Mouse (Mus musculus): ENCODE measurements at regions not wholly inside any gene's neighbourhood (a gene's known extent, or its start where the extent isn't known, plus 50 kb on each side); places are given as distances from the start of the nearest gene placed in this dataset.
A peak's percentile ranks its signal among the peaks of the same experiment; 100 is the strongest.

DNA sequence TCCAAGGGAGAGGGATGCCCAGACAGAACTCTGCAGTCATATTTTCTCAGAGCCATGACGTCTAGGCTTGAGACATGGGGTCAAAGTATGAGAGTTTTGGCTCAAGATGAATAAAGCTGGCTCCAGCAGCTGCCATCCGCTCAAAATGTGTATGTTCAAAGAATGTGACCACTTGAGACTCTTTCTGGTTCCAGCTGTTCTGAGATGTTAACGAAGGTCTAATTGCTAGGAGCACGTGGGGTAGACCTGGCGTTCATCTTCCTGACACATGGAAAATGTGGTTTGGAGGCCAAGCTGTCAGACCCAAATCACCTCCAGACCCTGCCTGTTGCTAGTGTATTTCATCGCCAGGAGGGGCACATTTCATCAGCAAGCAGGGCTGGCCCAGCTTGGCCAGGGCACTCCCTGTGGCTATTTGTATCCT, 58.9 kb upstream of the Ankrd1 start:
- Histone ChIP-seq H3K4me1 (ENCODE audit: control insufficient read depth, insufficient read depth, low read length) (no peaks in the 10 kb centered on the region), H3K27ac (ENCODE audit: insufficient read depth, low read length) (no peak overlapping the region), H3K4me3 (ENCODE audit: insufficient read depth, low read length) (no peak overlapping the region)
- no peak for TF ChIP-seq POLR2A (IDR thresholded peaks at IDR 0.05; ENCODE audit: low read depth, low read length)
- no peak for TF ChIP-seq CTCF (IDR thresholded peaks at IDR 0.05; ENCODE audit: borderline replicate concordance, insufficient read depth, low read length)

DNA sequence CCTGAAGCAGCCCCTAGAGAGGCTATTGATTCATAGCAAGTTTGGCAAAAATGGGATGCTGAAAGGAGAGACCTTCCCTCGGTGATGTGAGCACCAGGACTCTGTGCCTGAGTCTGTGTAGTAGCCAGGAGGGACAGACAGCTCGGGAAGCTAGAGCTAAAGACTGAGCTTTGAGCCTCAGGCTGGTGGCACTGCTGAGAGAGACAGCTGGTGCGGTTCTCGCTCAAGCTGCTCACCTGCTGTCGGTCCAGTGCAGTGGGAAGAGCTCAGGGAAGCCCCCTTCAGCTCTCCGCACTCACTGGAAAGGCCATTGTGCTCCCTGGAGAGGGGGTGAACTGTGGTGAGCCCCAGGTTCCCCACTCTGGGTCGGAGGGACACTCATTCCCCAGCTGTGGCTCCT, 60.4 kb upstream of the Ankrd1 start:
- Histone ChIP-seq H3K4me3 (ENCODE audit: insufficient read depth, low read length) (no peak overlapping the region), H3K27ac (ENCODE audit: insufficient read depth, low read length) (no peak overlapping the region), H3K4me1 (ENCODE audit: control insufficient read depth, insufficient read depth, low read length) (no peaks in the 10 kb centered on the region)
- no peak for TF ChIP-seq POLR2A (IDR thresholded peaks at IDR 0.05; ENCODE audit: low read depth, low read length)
- TF ChIP-seq CTCF (IDR thresholded peaks at IDR 0.05; ENCODE audit: borderline replicate concordance, insufficient read depth, low read length): no peak

DNA sequence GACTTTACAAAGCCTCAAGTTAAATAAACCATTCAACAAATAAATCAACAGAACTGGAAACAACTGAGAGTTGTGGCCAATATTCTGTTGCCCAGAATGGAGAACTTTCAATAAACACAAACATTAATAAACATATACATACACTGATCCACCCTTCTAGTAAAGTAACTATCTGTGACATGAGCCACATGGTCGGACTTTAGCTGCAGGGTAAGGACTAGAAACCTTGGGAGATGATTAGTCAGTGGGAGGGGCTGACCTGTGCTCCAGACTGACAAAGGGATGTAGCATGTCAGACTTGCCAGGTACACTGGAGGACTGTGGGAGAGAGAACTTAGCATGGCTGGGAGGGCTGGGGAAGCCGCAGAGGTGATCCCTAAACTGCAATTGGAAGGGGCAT, 61.6 kb upstream of the Ankrd1 start:
- TF ChIP-seq CTCF (IDR thresholded peaks at IDR 0.05; ENCODE audit: borderline replicate concordance, insufficient read depth, low read length) (no peak), POLR2A (IDR thresholded peaks at IDR 0.05; ENCODE audit: low read depth, low read length) (no peak)
- H3K4me1 ChIP-seq (ENCODE audit: control insufficient read depth, insufficient read depth, low read length): no peaks in the 10 kb centered on the region
- no peak overlapping the region for H3K27ac ChIP-seq (ENCODE audit: insufficient read depth, low read length)
- no peak overlapping the region for H3K4me3 ChIP-seq (ENCODE audit: insufficient read depth, low read length)

DNA sequence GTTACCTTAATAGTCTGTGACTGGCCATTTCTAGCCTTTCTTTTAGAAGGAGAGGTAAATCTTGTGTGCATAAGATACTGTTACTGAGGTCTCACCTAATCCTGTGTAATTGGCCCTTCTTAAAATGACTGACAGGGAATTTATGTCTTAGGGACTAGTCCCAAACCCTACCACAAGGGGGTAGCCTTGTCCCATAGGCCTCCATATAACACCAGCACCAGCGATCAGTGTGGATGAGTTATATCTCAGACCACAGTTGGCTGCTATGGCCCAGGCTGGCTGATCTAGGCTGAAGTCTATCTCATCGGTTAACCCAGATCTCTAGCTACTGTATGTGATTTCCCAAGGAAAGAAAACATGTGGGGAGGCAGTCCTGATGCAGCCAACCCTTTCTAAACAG, 63.2 kb upstream of the Ankrd1 start:
- TF ChIP-seq POLR2A (IDR thresholded peaks at IDR 0.05; ENCODE audit: low read depth, low read length) (no peak), CTCF (IDR thresholded peaks at IDR 0.05; ENCODE audit: borderline replicate concordance, insufficient read depth, low read length) (peak; percentile 49; the same call in 1 of the 2 replicates)
- Histone ChIP-seq H3K4me3 (ENCODE audit: insufficient read depth, low read length) (no peak overlapping the region), H3K4me1 (ENCODE audit: control insufficient read depth, insufficient read depth, low read length) (no peaks in the 10 kb centered on the region), H3K27ac (ENCODE audit: insufficient read depth, low read length) (no peak overlapping the region)

DNA sequence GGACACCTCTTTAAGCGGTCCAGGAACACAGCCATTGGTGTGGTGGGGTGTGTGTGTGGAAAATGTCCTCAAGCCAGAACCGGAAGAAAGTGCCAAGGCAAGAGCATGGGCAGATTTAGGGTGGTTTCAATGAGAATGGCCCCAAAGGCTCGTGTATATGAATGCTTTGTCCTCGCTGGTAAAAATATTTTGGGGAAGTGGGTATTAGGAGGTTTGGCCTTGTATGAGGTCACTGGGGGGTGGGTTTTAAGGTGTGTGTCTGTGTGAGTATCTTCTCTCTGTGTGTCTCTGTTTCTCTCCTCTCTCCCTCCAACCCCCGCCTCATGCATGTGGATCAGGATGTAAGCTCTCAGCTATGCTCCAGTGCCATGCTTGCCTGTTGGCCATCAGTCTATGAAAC, 69.8 kb upstream of the Ankrd1 start:
- no peak overlapping the region for H3K4me3 ChIP-seq (ENCODE audit: insufficient read depth, low read length)
- TF ChIP-seq CTCF (IDR thresholded peaks at IDR 0.05; ENCODE audit: borderline replicate concordance, insufficient read depth, low read length) (no peak), POLR2A (IDR thresholded peaks at IDR 0.05; ENCODE audit: low read depth, low read length) (no peak)
- no peak overlapping the region for H3K27ac ChIP-seq (ENCODE audit: insufficient read depth, low read length)
- H3K4me1 ChIP-seq (ENCODE audit: control insufficient read depth, insufficient read depth, low read length): no peaks in the 10 kb centered on the region

DNA sequence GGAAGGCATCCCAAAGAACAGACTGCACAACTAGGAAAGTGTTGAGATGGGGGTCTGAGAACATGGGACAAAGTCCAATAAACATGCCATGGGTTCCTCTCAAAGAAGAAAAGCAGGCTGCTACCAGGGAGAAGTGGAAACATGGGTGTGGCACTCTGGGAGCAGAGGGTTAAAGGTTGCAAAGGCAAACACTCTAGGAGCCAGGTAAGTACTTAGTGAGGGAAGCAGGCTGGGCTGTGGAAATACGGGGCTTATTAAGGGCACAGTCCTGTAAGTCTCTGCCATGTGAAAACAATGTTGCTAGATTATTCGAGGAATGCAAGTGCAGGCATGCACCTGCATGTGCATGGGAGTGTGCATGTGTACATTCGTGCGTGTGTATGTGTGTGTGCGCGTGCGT, 71.7 kb upstream of the Ankrd1 start:
- Histone ChIP-seq H3K4me1 (ENCODE audit: control insufficient read depth, insufficient read depth, low read length) (no peaks in the 10 kb centered on the region), H3K4me3 (ENCODE audit: insufficient read depth, low read length) (no peak overlapping the region), H3K27ac (ENCODE audit: insufficient read depth, low read length) (no peak overlapping the region)
- no peak for TF ChIP-seq CTCF (IDR thresholded peaks at IDR 0.05; ENCODE audit: borderline replicate concordance, insufficient read depth, low read length)
- TF ChIP-seq POLR2A (IDR thresholded peaks at IDR 0.05; ENCODE audit: low read depth, low read length): no peak

DNA sequence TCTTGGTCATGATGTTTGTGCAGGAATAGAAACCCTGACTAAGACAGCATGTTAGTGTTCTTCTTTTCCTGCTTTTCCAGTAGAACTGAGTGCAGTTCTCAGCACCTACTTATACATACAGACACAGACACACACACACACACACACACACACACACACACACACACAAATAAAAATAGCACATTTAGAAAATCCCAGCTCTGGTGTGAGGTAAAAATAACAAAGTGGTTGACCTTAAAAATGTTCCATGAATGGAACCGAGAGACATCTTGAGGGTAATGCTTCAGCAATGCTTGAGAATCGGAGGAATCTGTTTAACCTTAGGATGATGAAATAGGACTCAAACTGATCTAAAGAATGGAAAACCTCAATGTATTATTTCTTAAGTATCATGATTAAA, 84.4 kb upstream of the Ankrd1 start:
- TF ChIP-seq POLR2A (IDR thresholded peaks at IDR 0.05; ENCODE audit: low read depth, low read length): no peak
- no peak for TF ChIP-seq CTCF (IDR thresholded peaks at IDR 0.05; ENCODE audit: borderline replicate concordance, insufficient read depth, low read length)
- no peak overlapping the region for H3K27ac ChIP-seq (ENCODE audit: insufficient read depth, low read length)
- peaks cover 9% of the 10 kb centered on the region for H3K4me1 ChIP-seq (ENCODE audit: control insufficient read depth, insufficient read depth, low read length)
- no peak overlapping the region for H3K4me3 ChIP-seq (ENCODE audit: insufficient read depth, low read length)

DNA sequence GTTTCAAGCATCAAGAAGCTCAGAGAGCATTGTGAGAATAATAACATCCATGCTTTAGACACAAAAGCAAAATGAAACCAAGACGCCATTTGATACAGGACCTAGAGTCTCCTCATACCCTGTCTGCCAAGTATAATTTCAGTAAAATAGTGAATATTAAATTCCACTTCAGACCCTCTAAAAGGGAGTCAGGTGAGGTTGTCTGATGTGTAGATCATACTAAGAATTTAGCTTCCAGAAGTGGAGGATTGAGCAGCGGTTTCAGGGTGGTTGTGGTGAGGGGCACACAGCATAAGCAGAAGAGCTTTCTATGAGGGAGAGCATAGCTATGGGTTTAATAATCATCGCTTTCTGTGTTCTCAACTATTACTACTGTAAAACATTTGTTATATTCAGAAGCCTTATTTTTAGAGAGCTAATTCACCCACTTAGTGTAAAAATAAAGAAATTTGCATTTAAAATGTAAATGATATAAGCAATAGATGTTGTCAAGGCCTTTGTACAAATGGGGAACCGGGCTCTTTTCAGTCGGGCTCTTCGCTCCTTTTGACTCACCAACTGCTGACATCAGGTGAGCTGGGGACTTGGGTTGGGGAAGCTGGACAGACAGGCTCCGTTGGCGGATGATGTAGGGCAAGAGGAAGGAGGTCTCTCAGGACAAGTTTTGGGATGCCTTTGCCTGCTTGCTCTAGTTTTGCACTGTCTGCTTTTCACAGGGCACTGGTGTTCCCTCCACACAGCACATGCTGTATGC, 85.2 kb upstream of the Ankrd1 start:
- peaks cover 9% of the 10 kb centered on the region for H3K4me1 ChIP-seq (ENCODE audit: control insufficient read depth, insufficient read depth, low read length)
- H3K27ac ChIP-seq (ENCODE audit: insufficient read depth, low read length): no peak overlapping the region
- no peak for TF ChIP-seq POLR2A (IDR thresholded peaks at IDR 0.05; ENCODE audit: low read depth, low read length)
- no peak for TF ChIP-seq CTCF (IDR thresholded peaks at IDR 0.05; ENCODE audit: borderline replicate concordance, insufficient read depth, low read length)
- no peak overlapping the region for H3K4me3 ChIP-seq (ENCODE audit: insufficient read depth, low read length)

DNA sequence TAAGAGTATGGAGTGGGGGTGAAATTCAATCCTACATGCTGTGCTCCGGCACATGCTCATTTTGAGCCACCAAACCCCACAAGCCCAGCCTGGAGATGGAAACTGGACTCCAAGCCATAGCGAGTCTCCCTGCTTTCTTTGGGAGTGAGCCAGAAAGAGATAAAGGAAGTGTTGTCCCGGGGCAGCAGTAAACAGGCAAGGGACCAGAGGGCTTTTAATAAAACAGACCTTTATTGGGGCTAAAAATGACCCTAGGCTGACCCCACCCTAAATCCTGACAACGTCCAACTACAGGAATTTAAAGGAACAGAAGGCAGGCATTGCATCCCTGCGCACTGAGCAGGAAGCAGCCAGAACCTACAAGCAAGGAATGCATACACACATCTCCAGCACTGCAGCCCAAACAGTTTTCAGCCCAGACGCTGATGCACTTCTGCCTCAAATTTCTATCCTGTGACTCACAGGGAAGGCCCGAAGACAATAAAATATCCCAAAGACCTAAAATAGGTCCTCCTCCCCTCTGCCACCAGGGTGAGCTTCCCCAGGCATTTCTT, 87.9 kb upstream of the Ankrd1 start:
- H3K4me1 ChIP-seq (ENCODE audit: control insufficient read depth, insufficient read depth, low read length): peaks cover 13% of the 10 kb centered on the region
- TF ChIP-seq POLR2A (IDR thresholded peaks at IDR 0.05; ENCODE audit: low read depth, low read length): no peak
- no peak for TF ChIP-seq CTCF (IDR thresholded peaks at IDR 0.05; ENCODE audit: borderline replicate concordance, insufficient read depth, low read length)
- H3K27ac ChIP-seq (ENCODE audit: insufficient read depth, low read length): peak overlapping the region; percentile 64
- H3K4me3 ChIP-seq (ENCODE audit: insufficient read depth, low read length): no peak overlapping the region

DNA sequence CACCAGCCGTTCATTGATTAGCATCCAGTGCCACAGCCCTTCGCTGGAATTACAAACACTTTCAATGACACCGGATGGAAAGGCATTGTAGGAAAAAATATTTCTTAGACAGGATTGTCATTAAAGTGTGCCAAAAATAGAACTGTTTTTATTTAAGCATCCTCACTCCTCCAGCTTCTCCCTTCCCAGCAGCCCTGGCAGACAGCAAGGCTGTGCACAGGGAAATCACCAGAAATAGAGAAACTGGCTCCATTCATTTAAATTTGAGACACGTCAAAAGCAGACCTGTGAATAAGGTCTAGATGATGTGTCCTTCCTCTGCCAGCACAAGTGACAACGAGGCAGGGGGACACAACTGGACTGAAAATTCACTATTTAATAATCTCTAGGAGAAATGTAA, 88.5 kb upstream of the Ankrd1 start:
- TF ChIP-seq CTCF (IDR thresholded peaks at IDR 0.05; ENCODE audit: borderline replicate concordance, insufficient read depth, low read length): no peak
- Histone ChIP-seq H3K4me1 (ENCODE audit: control insufficient read depth, insufficient read depth, low read length) (peaks cover 13% of the 10 kb centered on the region), H3K4me3 (ENCODE audit: insufficient read depth, low read length) (no peak overlapping the region), H3K27ac (ENCODE audit: insufficient read depth, low read length) (peak overlapping the region; percentile 64)

Data from embryonic fibroblast, embryonic 13.5 days (primary cell).